Mouse (Mus musculus) CH12.LX (cell line): ENCODE measurements around the gene Sncb. TPM values are rescaled to one million over a fixed set of nuclear protein-coding genes. Genes with fewer than 3 reads are reported as not detected.
A peak's percentile ranks its signal among the peaks of the same experiment; 100 is the strongest.

Source experiments
- DNase-seq: peaks from one replicate; pipeline ENCODE4 v3.0.0-alpha.2; 2013; ENCODE audit errors: extremely low read depth
- H3K27ac ChIP-seq: 2 replicates; pipeline ENCODE4 v1.5.1; 2012; ENCODE audit warnings: low read depth, mild to moderate bottlenecking, control low read depth, moderate library complexity; ENCODE audit not compliant: insufficient read depth
- H3K27me3 ChIP-seq: replicated peaks from 2 replicates; pipeline ENCODE3; 2012; ENCODE audit warnings: inconsistent platforms
- H3K36me3 ChIP-seq, 2 experiments: replicated peaks in 1 of 2; 2 replicates each; pipeline versions ENCODE3 to v1.6.1; 2012; ENCODE audit warnings: inconsistent platforms in 1 of 2, low read length in 1 of 2, mild to moderate bottlenecking in 1 of 2, mixed read lengths in 1 of 2, moderate library complexity in 1 of 2; ENCODE audit not compliant: control insufficient read depth in 1 of 2, insufficient read depth in 1 of 2
- H3K4me1 ChIP-seq, 2 experiments: 2 replicates each; pipeline ENCODE4 v1.6.1; 2012; ENCODE audit warnings: inconsistent platforms in 1 of 2, moderate library complexity in 1 of 2; ENCODE audit not compliant: insufficient read depth in 2 of 2, control insufficient read depth in 1 of 2
- H3K4me2 ChIP-seq: 2 replicates; pipeline ENCODE4 v1.6.1; 2012; ENCODE audit warnings: low read depth, mild to moderate bottlenecking, control low read depth; ENCODE audit not compliant: poor library complexity, insufficient read depth, severe bottlenecking
- H3K4me3 ChIP-seq, 3 experiments: fragments of 150-350 bp in 1 of 3; sonication (generic) in 1 of 3; replicated peaks in 1 of 3; 2 replicates each; pipeline versions ENCODE3 to v1.5.1; 2011 to 2012; ENCODE audit warnings: low read depth in 2 of 3, low read length in 2 of 3, mild to moderate bottlenecking in 2 of 3, moderate library complexity in 2 of 3, control low read depth in 1 of 3, improper control_type of control experiment in 1 of 3, inconsistent platforms in 1 of 3, mixed read lengths in 1 of 3; ENCODE audit not compliant: poor library complexity in 1 of 3
- H3K79me2 ChIP-seq: replicated peaks from 2 replicates; pipeline ENCODE4 v1.6.1; 2012; ENCODE audit warnings: mild to moderate bottlenecking, moderate library complexity; ENCODE audit not compliant: control insufficient read depth, poor library complexity, insufficient read depth, severe bottlenecking; ENCODE audit errors: extremely low read depth
- H3K9ac ChIP-seq: 2 replicates; pipeline ENCODE4 v1.6.1; 2012; ENCODE audit warnings: low read depth, mild to moderate bottlenecking, control low read depth, moderate library complexity; ENCODE audit not compliant: insufficient read depth
- H3K9me3 ChIP-seq: replicated peaks from 2 replicates; pipeline ENCODE3; 2012; ENCODE audit warnings: low read length, inconsistent platforms, mixed read lengths
- BHLHE40 ChIP-seq: IDR thresholded peaks from 2 replicates; pipeline ENCODE4 v1.6.1; 2011; ENCODE audit warnings: mild to moderate bottlenecking, low read depth, low read length, improper control_type of control experiment
- CHD1 ChIP-seq: IDR thresholded peaks from 2 replicates; pipeline ENCODE4 v1.6.1; 2012; ENCODE audit warnings: low read depth, low read length, improper control_type of control experiment, inconsistent platforms
- CHD2 ChIP-seq: IDR thresholded peaks from 2 replicates; pipeline ENCODE4 v1.6.1; 2011; ENCODE audit warnings: low read length, improper control_type of control experiment
- CTCF ChIP-seq, 2 experiments: IDR thresholded peaks in 1 of 2; conservative IDR thresholded peaks in 1 of 2; 2 replicates each; pipeline ENCODE4 v1.5.1; 2011 to 2012; ENCODE audit warnings: low read depth in 2 of 2, low read length in 2 of 2, improper control_type of control experiment in 1 of 2, inconsistent platforms in 1 of 2, mild to moderate bottlenecking in 1 of 2, moderate library complexity in 1 of 2
- E2F4 ChIP-seq: IDR thresholded peaks from 2 replicates; pipeline ENCODE4 v1.6.1; 2011; ENCODE audit warnings: low read depth, low read length, improper control_type of control experiment; ENCODE audit not compliant: insufficient replicate concordance
- ELF1 ChIP-seq: IDR thresholded peaks from 2 replicates; pipeline ENCODE4 v1.6.1; 2014; ENCODE audit warnings: low read depth, mild to moderate bottlenecking, inconsistent platforms, low read length, improper control_type of control experiment
- EP300 ChIP-seq: IDR thresholded peaks from 2 replicates; pipeline ENCODE4 v1.6.1; 2011; ENCODE audit warnings: low read length, improper control_type of control experiment
- ETS1 ChIP-seq: conservative IDR thresholded peaks from 2 replicates; pipeline ENCODE4 v1.6.1; 2012; ENCODE audit warnings: low read depth, mild to moderate bottlenecking, inconsistent platforms, low read length, improper control_type of control experiment, moderate library complexity
- GABPA ChIP-seq: IDR thresholded peaks from 2 replicates; pipeline ENCODE4 v1.6.1; 2012; ENCODE audit warnings: low read depth, low read length, improper control_type of control experiment, inconsistent platforms; ENCODE audit not compliant: insufficient replicate concordance
- HCFC1 ChIP-seq: IDR thresholded peaks from 2 replicates; pipeline ENCODE4 v1.6.1; 2012; ENCODE audit warnings: low read depth, mild to moderate bottlenecking, inconsistent platforms, low read length, improper control_type of control experiment
- IRF4 ChIP-seq: IDR thresholded peaks from 2 replicates; pipeline ENCODE4 v1.6.1; 2014; ENCODE audit warnings: low read depth, mild to moderate bottlenecking, inconsistent platforms, low read length, improper control_type of control experiment
- JUN ChIP-seq: IDR thresholded peaks from 2 replicates; pipeline ENCODE4 v1.6.1; 2011; ENCODE audit warnings: low read depth, mild to moderate bottlenecking, low read length, improper control_type of control experiment, moderate library complexity; ENCODE audit not compliant: insufficient read depth
- JUND ChIP-seq: conservative IDR thresholded peaks from 2 replicates; pipeline ENCODE4 v1.6.1; 2011; ENCODE audit warnings: low read depth, low read length, improper control_type of control experiment
- KAT2A ChIP-seq: IDR thresholded peaks from 2 replicates; pipeline ENCODE4 v1.6.1; 2012; ENCODE audit warnings: low read length, improper control_type of control experiment, inconsistent platforms; ENCODE audit not compliant: insufficient replicate concordance
- MAFK ChIP-seq: IDR thresholded peaks from 2 replicates; pipeline ENCODE4 v1.6.1; 2011; ENCODE audit warnings: low read length, improper control_type of control experiment; ENCODE audit not compliant: insufficient replicate concordance
- MAX ChIP-seq: IDR thresholded peaks from 2 replicates; pipeline ENCODE4 v1.6.1; 2011; ENCODE audit warnings: low read length, improper control_type of control experiment
- MAZ ChIP-seq: IDR thresholded peaks from 2 replicates; pipeline ENCODE4 v1.6.1; 2012; ENCODE audit warnings: low read depth, mild to moderate bottlenecking, inconsistent platforms, low read length, improper control_type of control experiment, moderate library complexity
- MEF2A ChIP-seq: IDR thresholded peaks from 2 replicates; pipeline ENCODE4 v1.6.1; 2014; ENCODE audit warnings: low read depth, mild to moderate bottlenecking, inconsistent platforms, low read length, improper control_type of control experiment, borderline replicate concordance
- MXI1 ChIP-seq: IDR thresholded peaks from 2 replicates; pipeline ENCODE4 v1.6.1; 2011; ENCODE audit warnings: mild to moderate bottlenecking, low read depth, low read length, improper control_type of control experiment
- MYC ChIP-seq: IDR thresholded peaks from 2 replicates; pipeline ENCODE4 v1.6.1; 2011; ENCODE audit warnings: low read depth, mild to moderate bottlenecking, improper control_type of control experiment, low read length
- NELFE ChIP-seq: IDR thresholded peaks from 2 replicates; pipeline ENCODE4 v1.6.1; 2011; ENCODE audit warnings: low read depth, low read length, improper control_type of control experiment
- NRF1 ChIP-seq: IDR thresholded peaks from 2 replicates; pipeline ENCODE4 v1.6.1; 2014; ENCODE audit warnings: low read depth, mild to moderate bottlenecking, inconsistent platforms, low read length, improper control_type of control experiment, moderate library complexity
- PAX5 ChIP-seq: IDR thresholded peaks from 2 replicates; pipeline ENCODE4 v1.6.1; 2012; ENCODE audit warnings: low read length, inconsistent platforms, mixed read lengths
- POLR2A ChIP-seq: IDR thresholded peaks from 2 replicates; pipeline ENCODE4 v1.6.1; 2011; ENCODE audit warnings: low read depth, mild to moderate bottlenecking, improper control_type of control experiment, low read length
- POLR2AphosphoS2 ChIP-seq: IDR thresholded peaks from 2 replicates; pipeline ENCODE4 v1.6.1; 2011; ENCODE audit warnings: low read depth, low read length, improper control_type of control experiment
- RAD21 ChIP-seq: IDR thresholded peaks from 2 replicates; pipeline ENCODE4 v1.6.1; 2011; ENCODE audit warnings: low read depth, mild to moderate bottlenecking, low read length, improper control_type of control experiment, moderate library complexity
- RCOR1 ChIP-seq: conservative IDR thresholded peaks from 2 replicates; pipeline ENCODE4 v1.6.1; 2012; ENCODE audit warnings: low read depth, mild to moderate bottlenecking, inconsistent platforms, low read length, improper control_type of control experiment
- SIN3A ChIP-seq: IDR thresholded peaks from 2 replicates; pipeline ENCODE4 v1.6.1; 2012; ENCODE audit warnings: low read length, improper control_type of control experiment, inconsistent platforms
- SMC3 ChIP-seq: IDR thresholded peaks from 2 replicates; pipeline ENCODE4 v1.6.1; 2011; ENCODE audit warnings: low read depth, low read length, improper control_type of control experiment
- TBP ChIP-seq: conservative IDR thresholded peaks from 2 replicates; pipeline ENCODE4 v1.6.1; 2011; ENCODE audit warnings: low read depth, low read length, improper control_type of control experiment
- TCF12 ChIP-seq: IDR thresholded peaks from 2 replicates; pipeline ENCODE4 v1.6.1; 2014; ENCODE audit warnings: low read depth, mild to moderate bottlenecking, inconsistent platforms, low read length, improper control_type of control experiment
- UBTF ChIP-seq: IDR thresholded peaks from 2 replicates; pipeline ENCODE4 v1.6.1; 2012; ENCODE audit warnings: low read depth, mild to moderate bottlenecking, inconsistent platforms, low read length, improper control_type of control experiment, moderate library complexity
- USF1 ChIP-seq: IDR thresholded peaks from 2 replicates; pipeline ENCODE4 v1.6.1; 2014; ENCODE audit warnings: low read depth, mild to moderate bottlenecking, inconsistent platforms, low read length, improper control_type of control experiment
- USF2 ChIP-seq: conservative IDR thresholded peaks from 2 replicates; pipeline ENCODE4 v1.6.1; 2011; ENCODE audit warnings: low read depth, low read length, improper control_type of control experiment
- ZC3H11A ChIP-seq: IDR thresholded peaks from 2 replicates; pipeline ENCODE4 v1.6.1; 2012; ENCODE audit warnings: low read depth, mild to moderate bottlenecking, inconsistent platforms, low read length, improper control_type of control experiment
- ZKSCAN1 ChIP-seq: IDR thresholded peaks from 2 replicates; pipeline ENCODE4 v1.6.1; 2012; ENCODE audit warnings: low read depth, inconsistent platforms, low read length, improper control_type of control experiment, borderline replicate concordance
- ZMIZ1 ChIP-seq: IDR thresholded peaks from 2 replicates; pipeline ENCODE4 v1.6.1; 2012; ENCODE audit warnings: low read depth, mild to moderate bottlenecking, inconsistent platforms, low read length, improper control_type of control experiment
- ZNF384 ChIP-seq: IDR thresholded peaks from 2 replicates; pipeline ENCODE4 v1.6.1; 2012; ENCODE audit warnings: low read depth, low read length, improper control_type of control experiment, inconsistent platforms
- dilution Hi-C: fragments of 300-500 bp; cut with MboI; formaldehyde crosslinking; loops from 2 replicates; pipeline ENCODE4 v1.14.3; 2020; ENCODE audit warnings: low sequenced_read_pairs; ENCODE audit not compliant: extremely low pct_unique_long_range_greater_than_20kb, extremely low pct_ligation_motif_present
- in situ Hi-C: fragments of 300-500 bp; cut with MboI; formaldehyde crosslinking; loops from 3 replicates; pipeline ENCODE4 v1.14.3; 2019; ENCODE audit warnings: low sequenced_read_pairs, low pct_ligation_motif_present, low pct_unique_long_range_greater_than_20kb, mixed read lengths
- polyA plus RNA-seq: library from polyadenylated mRNA; unstranded; fragments of >175 nt; gene quantifications from 2 replicates; pipeline ENCODE4 v1.2.1, GENCODE M21; 2012; ENCODE audit warnings: low read depth; ENCODE audit not compliant: insufficient read length
- total RNA-seq, 2 experiments: library from RNA; depleted of rRNA; stranded (reverse); fragments of 300-350 nt in 1 of 2; fragments of >200 nt in 1 of 2; gene quantifications; 2 replicates each; pipeline ENCODE4 v1.2.3; 2012 to 2014

Gene Sncb
- total and polyA plus RNA-seq, 3 experiments: not detected

DNA sequence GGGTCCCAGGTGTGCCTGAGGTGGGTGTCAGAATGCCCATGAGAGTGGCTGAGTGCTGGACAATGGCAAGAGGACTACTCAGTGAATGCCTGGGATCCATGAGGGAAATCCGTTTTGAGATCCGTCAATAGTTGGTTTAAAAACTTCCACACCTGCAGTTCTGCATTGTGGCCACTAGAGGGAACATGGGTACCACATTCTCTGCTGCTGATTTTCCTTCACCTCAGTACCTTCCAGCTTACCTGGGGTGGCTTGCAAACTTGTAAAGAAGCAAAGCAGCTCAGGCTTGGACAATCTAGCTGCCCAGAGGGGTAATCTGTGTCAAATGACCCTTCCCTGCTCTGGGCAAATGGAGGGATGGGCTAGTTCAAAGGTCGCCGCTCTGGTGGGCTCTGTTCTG is 31.0 kb upstream of the Sncb start:
- no peak overlapping the region for H3K4me3 ChIP-seq
- H3K9me3 ChIP-seq: peaks cover 7% of the 10 kb centered on the region
- in situ Hi-C loops: loop anchor here (10.0 kb wide), 1 partner anchor 377 kb away; no protein-coding TSS in a partner anchor
- no peaks in the 10 kb centered on the region for H3K4me1 ChIP-seq
- TF ChIP-seq CHD2: no peak
- no peak for TF ChIP-seq UBTF
- TF ChIP-seq RAD21: peak; percentile 92
- TF ChIP-seq NELFE: peak; percentile 56; the same call in 1 of the 2 replicates
- no peak for TF ChIP-seq MEF2A
- TF ChIP-seq NRF1: no peak
- TF ChIP-seq HCFC1: no peak
- peak; percentile 94 to 99 for TF ChIP-seq CTCF (conservative IDR thresholded peaks at IDR 0.05 in 1 of 2, IDR thresholded peaks at IDR 0.05 in 1 of 2; ENCODE audit: low read depth in 2 of 2, low read length in 2 of 2)
- no peak for TF ChIP-seq KAT2A
- TF ChIP-seq USF2: no peak
- TF ChIP-seq TBP: no peak
- TF ChIP-seq ZMIZ1: no peak
- TF ChIP-seq ELF1: no peak; the same call in 1 of the 2 replicates
- 0 out of 2 replicates have a peak, but pooled peaks have one; percentile 17 for TF ChIP-seq ZC3H11A
- TF ChIP-seq EP300: no peak
- TF ChIP-seq BHLHE40: no peak
- TF ChIP-seq MAX: no peak
- no peak for TF ChIP-seq GABPA
- TF ChIP-seq ETS1: no peak
- TF ChIP-seq ZKSCAN1: no peak
- TF ChIP-seq POLR2A: no peak
- TF ChIP-seq TCF12: no peak
- no peak for TF ChIP-seq E2F4
- no peak for TF ChIP-seq JUN
- TF ChIP-seq RCOR1: no peak
- 0 out of 2 replicates have a peak, but pooled peaks have one; percentile 18 for TF ChIP-seq ZNF384
- TF ChIP-seq CHD1: no peak
- TF ChIP-seq JUND: 0 out of 2 replicates have a peak, but pooled peaks have one; percentile 18
- 0 out of 2 replicates have a peak, but pooled peaks have one; percentile 49 for TF ChIP-seq MYC
- TF ChIP-seq IRF4: peak; percentile 24; the same call in 1 of the 2 replicates
- no peak for TF ChIP-seq SIN3A
- no peak for TF ChIP-seq MAZ
- no peak for TF ChIP-seq MXI1
- no peak for TF ChIP-seq POLR2AphosphoS2
- no peak for TF ChIP-seq PAX5
- TF ChIP-seq SMC3: peak; percentile 81
- TF ChIP-seq USF1: no peak
- no peak for TF ChIP-seq MAFK
- H3K36me3 ChIP-seq: no peaks in the 10 kb centered on the region
- no peak overlapping the region for H3K27ac ChIP-seq
- dilution Hi-C loops: no loop called here
- peaks cover 80% of the 10 kb centered on the region for H3K27me3 ChIP-seq
- DNase-seq: peak; percentile 39
- H3K4me2 ChIP-seq: no peak overlapping the region
- no peak overlapping the region for H3K9ac ChIP-seq
- H3K79me2 ChIP-seq: no peaks in the 10 kb centered on the region
